Mouse (Mus musculus) liver, embryonic 14.5 days (tissue): Measurements from ENCODE around the gene Tcap. TPM values are rescaled to one million over a fixed set of nuclear protein-coding genes. Genes with fewer than 3 reads are reported as not detected.

Source experiments
- ATAC-seq: fragments of 200-750 bp; cut with Nextera tagmentation; 2 replicates; pipeline ENCODE4 v1.8.0; 2017; ENCODE audit warnings: moderate number of reproducible peaks, mild to moderate bottlenecking, moderate library complexity; ENCODE audit not compliant: insufficient read depth
- DNase-seq, 3 experiments: peaks; one replicate each; pipeline ENCODE4 v3.0.0-alpha.2; 2012 to 2013; ENCODE audit warnings: low read depth in 3 of 3, low spot score in 3 of 3
- H3K27ac ChIP-seq: fragments of 300-500 bp; sonication (generic); 2 replicates; pipeline ENCODE4 v1.5.1; 2014; ENCODE audit warnings: moderate library complexity, mild to moderate bottlenecking, control low read depth, inconsistent platforms
- H3K27me3 ChIP-seq: fragments of 300-500 bp; sonication (generic); 2 replicates; pipeline ENCODE4 v1.6.1; 2014; ENCODE audit warnings: mild to moderate bottlenecking, low read length, moderate library complexity; ENCODE audit not compliant: control insufficient read depth, insufficient read depth
- H3K36me3 ChIP-seq: fragments of 300-500 bp; sonication (generic); replicated peaks from 2 replicates; pipeline ENCODE4 v1.6.1; 2014; ENCODE audit warnings: low read depth; ENCODE audit not compliant: control insufficient read depth, insufficient read depth
- H3K4me1 ChIP-seq, 2 experiments: fragments of 200-500 bp in 1 of 2; fragments of 300-500 bp in 1 of 2; sonication (generic) in 1 of 2; replicated peaks; 2 replicates each; pipeline ENCODE4 v1.6.1; 2012 to 2014; ENCODE audit warnings: antibody characterized with exemption in 1 of 2, inconsistent platforms in 1 of 2, low read length in 1 of 2; ENCODE audit not compliant: control insufficient read depth in 2 of 2, insufficient read depth in 2 of 2
- H3K4me2 ChIP-seq: fragments of 300-500 bp; sonication (generic); 2 replicates; pipeline ENCODE4 v1.6.1; 2014; ENCODE audit warnings: low read depth, mild to moderate bottlenecking, control low read depth, moderate library complexity
- H3K4me3 ChIP-seq, 2 experiments: fragments of 200-500 bp in 1 of 2; fragments of 300-500 bp in 1 of 2; sonication (generic) in 1 of 2; 2 replicates each; pipeline ENCODE4 v1.5.1; 2012 to 2014; ENCODE audit warnings: low read depth in 2 of 2, low read length in 2 of 2, mild to moderate bottlenecking in 2 of 2, control low read depth in 1 of 2, inconsistent platforms in 1 of 2, moderate library complexity in 1 of 2; ENCODE audit not compliant: insufficient read depth in 1 of 2
- H3K9ac ChIP-seq: fragments of 300-500 bp; sonication (generic); replicated peaks from 2 replicates; pipeline ENCODE4 v1.6.1; 2014; ENCODE audit warnings: mild to moderate bottlenecking, control low read depth, moderate library complexity
- H3K9me3 ChIP-seq: fragments of 300-500 bp; sonication (generic); 2 replicates; pipeline ENCODE4 v1.6.1; 2016; ENCODE audit warnings: low read length, mixed read lengths; ENCODE audit not compliant: control insufficient read depth
- CTCF ChIP-seq: IDR thresholded peaks from 2 replicates; pipeline ENCODE4 v1.5.1; 2016; ENCODE audit warnings: antibody characterized with exemption, low read depth, control low read depth
- EP300 ChIP-seq: IDR thresholded peaks from 2 replicates; pipeline ENCODE4 v1.6.1; 2016; ENCODE audit warnings: antibody characterized with exemption, low read depth
- WGBS: fragments of 180-500 bp; shearing (Covaris S2); extraction: QIAGEN DNeasy Blood & Tissue Kit; methylation state at CpG from one replicate; pipeline ENCODE4 v1.1.7; 2014; ENCODE audit not compliant: insufficient replicate concordance; 5-methylcytosine and 5-hydroxymethylcytosine counted together
- polyA plus RNA-seq, 2 experiments: library from polyadenylated mRNA; depleted of rRNA in 1 of 2; stranded (reverse) in 1 of 2; unstranded in 1 of 2; fragments of >200 nt; fragmentation: Nextera tagmentation in 1 of 2; extraction: Ambion mirVana in 1 of 2; gene quantifications; 2 replicates each; pipeline versions ENCODE4 v1.2.1 to v1.2.3; 2012 to 2014

Tcap gene
- polyA plus RNA-seq, 2 experiments, result 0.03 TPM; not detected in 1

DNA sequence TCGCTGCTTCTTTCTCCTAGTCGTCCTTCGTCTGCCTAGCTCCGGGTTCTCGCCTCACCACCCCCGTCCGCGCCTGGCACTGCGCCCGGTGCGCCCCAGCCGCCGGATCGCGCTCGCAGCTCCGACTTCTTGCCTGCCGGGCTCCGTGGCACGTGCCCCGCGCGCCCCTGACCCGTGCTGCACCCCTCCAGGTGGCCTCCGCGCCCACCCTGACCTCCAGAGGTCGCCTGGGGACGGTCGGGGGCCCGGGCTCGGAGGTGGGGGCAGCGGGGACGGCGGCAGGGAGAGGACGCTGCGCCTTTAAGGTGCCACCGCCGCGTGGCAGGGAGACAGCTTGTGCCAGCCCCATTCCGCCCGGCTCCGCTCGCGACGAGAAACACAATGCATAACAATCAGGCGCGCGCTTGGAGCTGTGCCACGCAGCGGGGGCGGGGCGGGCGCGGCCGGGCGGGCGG lies 45.1 kb upstream of the Tcap start:
- H3K4me3 ChIP-seq, result peak overlapping the region in 1 of 2 experiments; percentile 38; a peak in 2 of 4 replicates
- TF ChIP-seq CTCF, result no peak
- no peak for TF ChIP-seq EP300
- H3K9me3 ChIP-seq, result no peaks in the 10 kb centered on the region
- no peak overlapping the region for H3K27ac ChIP-seq
- H3K4me1 ChIP-seq, result no peaks in the 10 kb centered on the region
- DNase-seq, result no peak
- peak overlapping the region; percentile 54 for H3K4me2 ChIP-seq
- H3K27me3 ChIP-seq, result peaks cover 87% of the 10 kb centered on the region
- WGBS, result 3% methylated on average over 44 of the region's 57 CpGs
- no peak for ATAC-seq
- no peaks in the 10 kb centered on the region for H3K36me3 ChIP-seq
- H3K9ac ChIP-seq, result no peak overlapping the region

DNA sequence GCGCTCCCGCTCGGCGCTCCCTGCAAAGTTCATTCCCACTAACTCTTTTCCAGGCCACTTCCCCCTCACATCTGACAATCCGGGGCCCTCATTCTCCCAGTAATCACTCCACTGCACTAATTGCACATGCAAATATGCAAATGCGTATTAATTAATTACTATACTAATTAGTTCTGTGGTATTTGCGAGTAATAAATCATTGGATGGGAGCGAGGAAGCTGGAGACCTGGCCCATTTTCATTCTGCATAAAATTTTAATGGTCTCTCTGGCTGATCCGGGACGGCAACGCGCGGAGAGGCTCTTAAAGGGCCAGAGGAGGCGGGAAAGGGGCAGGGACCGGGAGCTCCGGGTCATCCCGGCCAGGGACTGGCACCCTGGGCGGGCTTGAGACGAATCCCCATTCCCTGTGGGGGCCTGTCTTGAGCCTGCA lies 44.5 kb upstream of the Tcap start:
- no peak for ATAC-seq
- DNase-seq, result no peak
- 2% methylated on average over 19 of the region's 19 CpGs for WGBS

DNA sequence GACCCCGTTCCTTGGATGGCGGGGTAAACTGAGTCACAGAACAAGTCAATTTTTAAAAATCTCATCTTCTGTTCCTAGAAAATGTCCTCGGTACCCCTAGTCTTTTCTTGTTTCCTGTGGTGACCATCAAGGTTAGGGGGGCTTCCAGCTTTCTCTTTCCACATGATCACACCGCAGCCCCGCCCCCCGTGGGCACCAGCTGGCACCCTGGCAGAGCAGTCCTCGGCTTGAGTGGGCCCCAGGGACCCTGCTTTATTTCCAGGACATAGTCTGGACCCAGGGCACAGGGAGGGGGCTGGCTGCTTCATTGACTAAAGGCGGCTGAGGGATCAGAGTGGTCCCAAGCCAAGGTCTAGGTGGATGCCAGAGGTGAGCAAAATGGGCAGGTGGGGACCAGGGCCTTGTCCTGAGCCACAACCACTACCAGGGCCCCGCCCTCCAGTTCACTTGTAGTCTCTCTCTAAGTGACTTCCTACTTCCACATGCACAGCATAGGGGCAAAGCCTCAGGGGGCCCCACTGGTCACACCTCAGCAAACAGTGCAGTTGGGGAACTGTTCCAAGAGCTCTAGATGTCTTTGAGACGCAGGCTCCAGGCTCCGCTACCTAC lies 43.8 kb upstream of the Tcap start:
- WGBS, result 6% methylated on average over 11 of the region's 11 CpGs
- no peaks in the 10 kb centered on the region for H3K4me1 ChIP-seq
- H3K4me2 ChIP-seq, result no peak overlapping the region
- peaks cover 75% of the 10 kb centered on the region for H3K27me3 ChIP-seq
- H3K36me3 ChIP-seq, result no peaks in the 10 kb centered on the region
- H3K9me3 ChIP-seq, result no peaks in the 10 kb centered on the region
- H3K27ac ChIP-seq, result no peak overlapping the region
- H3K9ac ChIP-seq, result no peak overlapping the region
- no peak for ATAC-seq
- TF ChIP-seq EP300 (no peak), CTCF (no peak)
- H3K4me3 ChIP-seq, result no peak overlapping the region
- no peak for DNase-seq

More for the DNA sequence above, 44.5 kb upstream of the Tcap start:
- Histone ChIP-seq H3K4me2 (peak overlapping the region; percentile 54), H3K27me3 (peaks cover 82% of the 10 kb centered on the region), H3K36me3 (no peaks in the 10 kb centered on the region), H3K9me3 (no peaks in the 10 kb centered on the region), H3K9ac (no peak overlapping the region), H3K27ac (no peak overlapping the region), H3K4me3 (peak overlapping the region in 1 of 2 experiments; percentile 38; a peak in 2 of 4 replicates), H3K4me1 (no peaks in the 10 kb centered on the region)
- TF ChIP-seq EP300 (no peak), CTCF (no peak)

DNA sequence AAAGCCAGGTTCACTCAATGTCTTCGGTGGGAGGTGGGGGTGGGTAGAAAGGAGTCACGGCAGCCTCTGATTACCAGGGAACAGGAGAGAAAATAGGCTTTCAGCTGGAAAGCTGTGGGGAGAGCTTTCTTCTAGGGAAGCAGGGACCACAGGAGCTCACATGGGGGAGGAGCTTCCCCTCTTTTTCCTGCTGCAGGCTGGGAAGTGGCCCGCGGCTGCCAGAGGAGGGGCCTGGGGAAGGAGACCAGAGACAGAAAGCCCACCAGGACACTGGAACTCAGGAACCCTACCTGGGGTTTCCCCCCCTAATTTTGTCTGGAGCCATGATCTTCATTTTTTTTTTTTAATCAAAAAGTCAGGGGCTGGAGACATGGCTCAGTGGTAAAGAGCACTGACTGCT lies 43.0 kb upstream of the Tcap start:
- Histone ChIP-seq H3K9ac (no peak overlapping the region), H3K4me3 (no peak overlapping the region), H3K36me3 (no peaks in the 10 kb centered on the region), H3K4me1 (no peaks in the 10 kb centered on the region), H3K4me2 (no peak overlapping the region), H3K27me3 (peaks cover 73% of the 10 kb centered on the region), H3K9me3 (no peaks in the 10 kb centered on the region), H3K27ac (no peak overlapping the region)
- ATAC-seq (no peak), DNase-seq (no peak)
- TF ChIP-seq EP300 (no peak), CTCF (no peak)
- 9% methylated on average over 4 of the region's 4 CpGs for WGBS

DNA sequence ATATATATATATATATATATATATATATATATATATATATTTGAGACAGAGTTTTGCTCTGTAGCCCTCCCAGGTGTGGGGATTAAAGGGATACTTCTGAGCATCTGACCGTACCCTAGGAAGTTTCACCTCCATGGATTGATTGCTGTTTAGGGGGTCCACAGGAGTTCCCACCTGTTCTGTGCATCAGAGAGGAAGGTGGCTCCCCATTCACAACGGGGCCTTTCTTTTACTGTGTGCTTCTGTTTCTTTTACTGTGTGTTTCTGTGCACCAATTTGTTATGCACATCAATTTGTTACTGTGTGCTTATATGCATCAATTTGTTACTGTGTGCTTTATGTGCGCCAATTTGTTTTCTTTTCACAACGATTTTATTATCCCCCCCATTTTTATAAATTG lies 42.4 kb upstream of the Tcap start:
- Histone ChIP-seq H3K9me3 (no peaks in the 10 kb centered on the region), H3K27ac (no peak overlapping the region), H3K36me3 (no peaks in the 10 kb centered on the region), H3K4me1 (no peaks in the 10 kb centered on the region), H3K27me3 (peaks cover 72% of the 10 kb centered on the region), H3K9ac (no peak overlapping the region), H3K4me3 (no peak overlapping the region), H3K4me2 (no peak overlapping the region)
- no peak for ATAC-seq
- no peak for TF ChIP-seq EP300
- TF ChIP-seq CTCF, result no peak
- WGBS, result 38% methylated on average over 4 of the region's 4 CpGs
- no peak for DNase-seq
